7 mouse cellular contexts compared by ENCODE assay signal in genomic region chr13:46008831-46009666, GRCm38 (mm10). TPM values are rescaled to one million over a fixed set of nuclear protein-coding genes. Genes with fewer than 3 reads are reported as not detected.
DNase-seq lines count a peak whose midpoint lies in the region; ATAC-seq and TF ChIP-seq lines count a peak whose summit lies in the region.

No protein-coding gene starts in this region.

- H3K27me3 ChIP-seq in embryonic facial prominence, embryonic 11.5 days (ENCODE audit: control insufficient read depth, insufficient read depth, low read length) = no peaks in the 10 kb centered on the region
- H3K27me3 ChIP-seq in hindbrain, embryonic 14.5 days (ENCODE audit: control insufficient read depth, insufficient read depth, low read length) = no peaks in the 10 kb centered on the region
- H3K27me3 ChIP-seq in myocyte (ENCODE audit: control insufficient read depth, insufficient read depth, insufficient read length) = peaks cover 9% of the 10 kb centered on the region

- H3K4me1 ChIP-seq in embryonic facial prominence, embryonic 11.5 days (ENCODE audit: control insufficient read depth, insufficient read depth, low read length) = no peaks in the 10 kb centered on the region; the same call in 1 of the 2 replicates
- H3K4me1 ChIP-seq in hindbrain, embryonic 14.5 days (replicated peaks; ENCODE audit: control insufficient read depth, insufficient read depth, low read length) = peaks cover 29% of the 10 kb centered on the region

- no peaks in the 10 kb centered on the region for H3K79me2 ChIP-seq in myocyte (ENCODE audit: control insufficient read depth, insufficient read depth)

- DNase-seq in left cerebral cortex, adult 2 months (ENCODE audit: extremely low spot score in 1 of 2, low spot score in 2 of 2) = peak; percentile 32 to 34
- DNase-seq in left cerebral cortex, adult 18-20 months (ENCODE audit: low spot score in 2 of 2) = no peak
- peak; percentile 30 for DNase-seq in embryonic facial prominence, embryonic 11.5 days (ENCODE audit: low spot score)
- DNase-seq in hindbrain, embryonic 14.5 days (ENCODE audit: low spot score) = peak; percentile 58
- DNase-seq in adrenal gland, postnatal 10 days = no peak

- H3K27ac ChIP-seq in left cerebral cortex, adult 2 months = peak overlapping the region; percentile 63
- peak overlapping the region; percentile 20; the same call in 1 of the 2 replicates for H3K27ac ChIP-seq in embryonic facial prominence, embryonic 11.5 days (replicated peaks; ENCODE audit: low read depth, low read length)
- peak overlapping the region; percentile 73 for H3K27ac ChIP-seq in hindbrain, embryonic 14.5 days

- ATAC-seq in embryonic facial prominence, embryonic 11.5 days (replicated peaks; ENCODE audit: insufficient number of reproducible peaks, low FRiP score, low TSS enrichment, low read depth) = no peak
- peak; percentile 18; the same call in 1 of the 2 replicates for ATAC-seq in hindbrain, embryonic 14.5 days (ENCODE audit: low FRiP score)
- no peak for ATAC-seq in megakaryocyte-erythroid progenitor cell, adult 5-6 weeks (replicated peaks; ENCODE audit: low FRiP score, low TSS enrichment, poor library complexity, severe bottlenecking)

- 18% methylated on average over 30 of the region's 30 CpGs for WGBS in embryonic facial prominence, embryonic 11.5 days
- 5% methylated on average over 30 of the region's 30 CpGs for WGBS in hindbrain, embryonic 14.5 days

- H3K4me2 ChIP-seq in embryonic facial prominence, embryonic 11.5 days (ENCODE audit: low read depth, low read length) = peak overlapping the region; percentile 29
- H3K4me2 ChIP-seq in hindbrain, embryonic 14.5 days (replicated peaks) = peak overlapping the region; percentile 53
- no peak overlapping the region for H3K4me2 ChIP-seq in myocyte (ENCODE audit: low read depth)

- no peaks in the 10 kb centered on the region for H3K36me3 ChIP-seq in embryonic facial prominence, embryonic 11.5 days (replicated peaks; ENCODE audit: control insufficient read depth, insufficient read depth, low read depth, low read length)
- H3K36me3 ChIP-seq in hindbrain, embryonic 14.5 days (replicated peaks; ENCODE audit: control insufficient read depth, insufficient read depth) = no peaks in the 10 kb centered on the region
- no peaks in the 10 kb centered on the region for H3K36me3 ChIP-seq in myocyte (ENCODE audit: control insufficient read depth, insufficient read depth)

- no peaks in the 10 kb centered on the region for H3K9me3 ChIP-seq in embryonic facial prominence, embryonic 11.5 days (replicated peaks; ENCODE audit: control insufficient read depth, low read length)
- no peaks in the 10 kb centered on the region for H3K9me3 ChIP-seq in hindbrain, embryonic 14.5 days (ENCODE audit: control insufficient read depth, low read length)

- intact Hi-C loops in left cerebral cortex, adult 2 months (cut with DNase I) = no loop called here

- TF ChIP-seq CTCF in left cerebral cortex, adult 2 months (IDR thresholded peaks at IDR 0.05) = no peak

- no peak for TF ChIP-seq POLR2A in myocyte (IDR thresholded peaks at IDR 0.05; ENCODE audit: insufficient read length, low read depth)

- H3ac ChIP-seq in myocyte (ENCODE audit: control insufficient read depth, insufficient read length) = no peak overlapping the region

- H3K9ac ChIP-seq in embryonic facial prominence, embryonic 11.5 days (replicated peaks; ENCODE audit: low read length) = 0 out of 2 replicates have a peak overlapping the region, but pooled peaks have one; percentile 22
- peak overlapping the region; percentile 51 for H3K9ac ChIP-seq in hindbrain, embryonic 14.5 days

- H3K4me3 ChIP-seq in left cerebral cortex, adult 2 months = peak overlapping the region; percentile 28
- no peak overlapping the region for H3K4me3 ChIP-seq in embryonic facial prominence, embryonic 11.5 days (ENCODE audit: low read depth, low read length)
- H3K4me3 ChIP-seq in hindbrain, embryonic 14.5 days (replicated peaks; ENCODE audit: low read length) = peak overlapping the region; percentile 12; the same call in 1 of the 2 replicates
- no peak overlapping the region for H3K4me3 ChIP-seq in myocyte

TF ChIP-seq in myocyte, 11 proteins besides CTCF, POLR2A, EP300 and RAD21:
- TF ChIP-seq TCF12 (IDR thresholded peaks at IDR 0.05; ENCODE audit: insufficient read depth, poor library complexity, severe bottlenecking) (no peak), CEBPB (IDR thresholded peaks at IDR 0.05; ENCODE audit: insufficient read depth, poor library complexity, severe bottlenecking) (no peak), MAX (IDR thresholded peaks at IDR 0.05; ENCODE audit: low read depth) (no peak), REST (IDR thresholded peaks at IDR 0.05; ENCODE audit: insufficient read depth, insufficient read length) (no peak), MYOD1 (IDR thresholded peaks at IDR 0.05; ENCODE audit: control insufficient read depth in 1 of 3, insufficient read length in 2 of 3, low read depth in 2 of 3) (peak in 2 of 3 experiments; percentile 51 to 56), MYOG (IDR thresholded peaks at IDR 0.05; ENCODE audit: control insufficient read depth in 1 of 3, insufficient read depth in 1 of 3, insufficient read length in 2 of 3, low read depth in 2 of 3) (peak in 2 of 3 experiments; percentile 8 to 26), SRF (IDR thresholded peaks at IDR 0.05; ENCODE audit: control insufficient read depth, insufficient read length, low read depth) (no peak)

RNA-seq across cellular contexts. Expression of gene Atxn1, which starts 44.2 kb away (rescaled TPM):
- 100 to 1,000 TPM; 152 to 197 TPM for total RNA-seq in left cerebral cortex, adult 2 months (2021)
- total RNA-seq in left cerebral cortex, adult 18-20 months (2021) = 100 to 1,000 TPM; 167 to 176 TPM
- 1.1 and 1.3 TPM in 2 replicates for polyA plus RNA-seq in embryonic facial prominence, embryonic 11.5 days (2014; fragmentation: Nextera tagmentation; extraction: Ambion mirVana)
- 5.4 and 8.1 TPM in 2 replicates for polyA plus RNA-seq in hindbrain, embryonic 14.5 days (2014; fragmentation: Nextera tagmentation; extraction: Ambion mirVana)
- 2.5 TPM for polyA plus RNA-seq in myocyte (2012; fragmentation: generic; extraction: Trizol)
- 10 to 100 TPM; 25.2 to 41.2 TPM for total RNA-seq in adrenal gland, postnatal 10 days (2021)
- 6.3 and 28.0 TPM in 2 replicates for total RNA-seq in megakaryocyte-erythroid progenitor cell, adult 5-6 weeks (2014; fragmentation: Nextera tagmentation)
- total RNA-seq in megakaryocyte-erythroid progenitor cell, adult 5-6 weeks (2017) = 5.0 and 23.3 TPM in 2 replicates

Comparison
In these comparisons a context has a peak if more than half of its experiments do, and no peak if none do; other contexts are left out.
1. DNase-seq: peak in left cerebral cortex, adult 2 months (2 of 2), embryonic facial prominence, embryonic 11.5 days (single experiment) and hindbrain, embryonic 14.5 days (single experiment); none in left cerebral cortex, adult 18-20 months (0 of 2) and adrenal gland, postnatal 10 days (single experiment).
2. H3K27ac ChIP-seq: peak in every context shown above with its lines; median percentile 73 in hindbrain, embryonic 14.5 days; 63 in left cerebral cortex, adult 2 months; 20 in embryonic facial prominence, embryonic 11.5 days.
3. H3K4me3 ChIP-seq: peak in left cerebral cortex, adult 2 months (single experiment) and hindbrain, embryonic 14.5 days (single experiment); none in embryonic facial prominence, embryonic 11.5 days (single experiment) and myocyte (single experiment).